Mouse (Mus musculus) MEL (cell line): Measurements from ENCODE around the gene Nosip. TPM values are rescaled to one million over a fixed set of nuclear protein-coding genes. Genes with fewer than 3 reads are reported as not detected.

Experiments used
- DNase-seq: peaks from one replicate; pipeline ENCODE4 v3.0.0; 2011; ENCODE audit warnings: low read depth, low spot score
- H3K27ac ChIP-seq: 2 replicates; pipeline ENCODE4 v1.5.1; 2012; ENCODE audit warnings: low read depth, mild to moderate bottlenecking, control low read depth, low read length, moderate library complexity; ENCODE audit not compliant: control insufficient read depth
- H3K27me3 ChIP-seq, 2 experiments: fragments of 150-350 bp in 1 of 2; sonication (generic) in 1 of 2; 2 replicates each; pipeline ENCODE4 v1.6.1; 2012; ENCODE audit warnings: low read length in 2 of 2, mild to moderate bottlenecking in 2 of 2, improper control_type of control experiment in 1 of 2, moderate library complexity in 1 of 2; ENCODE audit not compliant: insufficient read depth in 2 of 2, control insufficient read depth in 1 of 2
- H3K36me3 ChIP-seq, 2 experiments: 2 replicates each; pipeline ENCODE4 v1.6.1; 2012 to 2014; ENCODE audit warnings: low read length in 2 of 2, improper control_type of control experiment in 1 of 2, inconsistent platforms in 1 of 2, mild to moderate bottlenecking in 1 of 2; ENCODE audit not compliant: insufficient read depth in 2 of 2, control insufficient read depth in 1 of 2
- H3K4me1 ChIP-seq, 2 experiments: fragments of 150-350 bp in 1 of 2; sonication (generic) in 1 of 2; 2 replicates each; pipeline ENCODE4 v1.6.1; 2012; ENCODE audit warnings: low read length in 2 of 2, improper control_type of control experiment in 1 of 2, mild to moderate bottlenecking in 1 of 2; ENCODE audit not compliant: insufficient read depth in 2 of 2, control insufficient read depth in 1 of 2
- H3K4me3 ChIP-seq, 2 experiments: fragments of 150-350 bp in 1 of 2; sonication (generic) in 1 of 2; 2 replicates each; pipeline ENCODE4 v1.5.1; 2012; ENCODE audit warnings: low read depth in 2 of 2, low read length in 2 of 2, mild to moderate bottlenecking in 2 of 2, moderate library complexity in 2 of 2, control low read depth in 1 of 2, improper control_type of control experiment in 1 of 2; ENCODE audit not compliant: control insufficient read depth in 1 of 2, insufficient read depth in 1 of 2
- H3K79me2 ChIP-seq: 2 replicates; pipeline ENCODE4 v1.6.1; 2012; ENCODE audit warnings: mild to moderate bottlenecking, low read length, moderate library complexity; ENCODE audit not compliant: control insufficient read depth, poor library complexity, insufficient read depth
- H3K9ac ChIP-seq: 2 replicates; pipeline ENCODE4 v1.6.1; 2012; ENCODE audit warnings: low read depth, mild to moderate bottlenecking, control low read depth, low read length, moderate library complexity; ENCODE audit not compliant: control insufficient read depth, poor library complexity, severe bottlenecking
- H3K9me3 ChIP-seq: fragments of 150-350 bp; sonication (generic); replicated peaks from 2 replicates; pipeline ENCODE4 v1.6.1; 2012; ENCODE audit warnings: mild to moderate bottlenecking, low read length, improper control_type of control experiment, moderate library complexity; ENCODE audit not compliant: insufficient read depth
- CHD1 ChIP-seq: IDR thresholded peaks from 2 replicates; pipeline ENCODE4 v1.6.1; 2012; ENCODE audit warnings: low read depth, mild to moderate bottlenecking, inconsistent platforms, low read length, improper control_type of control experiment
- E2F4 ChIP-seq: IDR thresholded peaks from 2 replicates; pipeline ENCODE4 v1.6.1; 2011; ENCODE audit warnings: low read depth, low read length, improper control_type of control experiment, borderline replicate concordance
- ELF1 ChIP-seq: IDR thresholded peaks from 2 replicates; pipeline ENCODE4 v1.6.1; 2014; ENCODE audit warnings: low read depth, mild to moderate bottlenecking, inconsistent platforms, low read length, improper control_type of control experiment, moderate library complexity
- EP300 ChIP-seq, 2 experiments: IDR thresholded peaks; 2 replicates each; pipeline ENCODE4 v1.6.1; 2011; ENCODE audit warnings: improper control_type of control experiment in 2 of 2, low read length in 2 of 2, low read depth in 1 of 2, mild to moderate bottlenecking in 1 of 2
- JUND ChIP-seq: IDR thresholded peaks from 2 replicates; pipeline ENCODE4 v1.6.1; 2011; ENCODE audit warnings: low read depth, mild to moderate bottlenecking, improper control_type of control experiment, low read length
- MAFK ChIP-seq: IDR thresholded peaks from 2 replicates; pipeline ENCODE4 v1.6.1; 2011; ENCODE audit warnings: low read depth, mild to moderate bottlenecking, low read length, improper control_type of control experiment, borderline replicate concordance
- MXI1 ChIP-seq: IDR thresholded peaks from 2 replicates; pipeline ENCODE4 v1.6.1; 2011; ENCODE audit warnings: mild to moderate bottlenecking, low read depth, low read length, improper control_type of control experiment
- MYC ChIP-seq: IDR thresholded peaks from 2 replicates; pipeline ENCODE4 v1.6.1; 2011; ENCODE audit warnings: low read depth, mild to moderate bottlenecking, low read length, improper control_type of control experiment, moderate library complexity
- POLR2AphosphoS2 ChIP-seq: IDR thresholded peaks from 2 replicates; pipeline ENCODE4 v1.6.1; 2011; ENCODE audit warnings: low read length, improper control_type of control experiment
- POLR2AphosphoS5 ChIP-seq: IDR thresholded peaks from 2 replicates; pipeline ENCODE4 v1.6.1; 2012; ENCODE audit warnings: low read depth, borderline replicate concordance, mild to moderate bottlenecking, inconsistent platforms, low read length, moderate library complexity, mixed read lengths
- RAD21 ChIP-seq: IDR thresholded peaks from 2 replicates; pipeline ENCODE4 v1.6.1; 2011; ENCODE audit warnings: mild to moderate bottlenecking, low read depth, low read length, improper control_type of control experiment
- SIN3A ChIP-seq: IDR thresholded peaks from 2 replicates; pipeline ENCODE4 v1.6.1; 2012; ENCODE audit warnings: low read length, improper control_type of control experiment, inconsistent platforms
- TAL1 ChIP-seq: IDR thresholded peaks from 2 replicates; pipeline ENCODE4 v1.6.1; 2012; ENCODE audit warnings: mild to moderate bottlenecking, inconsistent platforms, low read length, moderate library complexity, mixed read lengths
- TCF12 ChIP-seq: IDR thresholded peaks from 2 replicates; pipeline ENCODE4 v1.6.1; 2014; ENCODE audit warnings: low read depth, mild to moderate bottlenecking, inconsistent platforms, low read length, improper control_type of control experiment, moderate library complexity
- USF2 ChIP-seq, 2 experiments: IDR thresholded peaks; 2 replicates each; pipeline ENCODE4 v1.6.1; 2011 to 2012; ENCODE audit warnings: improper control_type of control experiment in 2 of 2, low read length in 2 of 2, borderline replicate concordance in 1 of 2, inconsistent platforms in 1 of 2, low read depth in 1 of 2, mild to moderate bottlenecking in 1 of 2; ENCODE audit not compliant: insufficient read depth in 1 of 2
- ZC3H11A ChIP-seq: IDR thresholded peaks from 2 replicates; pipeline ENCODE4 v1.6.1; 2012; ENCODE audit warnings: low read depth, mild to moderate bottlenecking, inconsistent platforms, low read length, improper control_type of control experiment
- ZKSCAN1 ChIP-seq: IDR thresholded peaks from 2 replicates; pipeline ENCODE4 v1.6.1; 2012; ENCODE audit warnings: low read depth, mild to moderate bottlenecking, inconsistent platforms, low read length, improper control_type of control experiment, moderate library complexity
- ZMIZ1 ChIP-seq: IDR thresholded peaks from 2 replicates; pipeline ENCODE4 v1.6.1; 2012; ENCODE audit warnings: low read depth, mild to moderate bottlenecking, inconsistent platforms, low read length, improper control_type of control experiment, moderate library complexity
- ZNF384 ChIP-seq: IDR thresholded peaks from 2 replicates; pipeline ENCODE4 v1.6.1; 2012; ENCODE audit warnings: low read depth, mild to moderate bottlenecking, inconsistent platforms, low read length, improper control_type of control experiment
- polyA plus RNA-seq, 2 experiments: library from polyadenylated mRNA; stranded (reverse) in 1 of 2; unstranded in 1 of 2; fragments of >175 nt in 1 of 2; fragments of >200 nt in 1 of 2; gene quantifications; 2 replicates each; pipeline versions ENCODE4 v1.2.1 to v1.2.4; 2012; ENCODE audit warnings: low replicate concordance in 2 of 2, low read depth in 1 of 2; ENCODE audit not compliant: insufficient read length in 2 of 2, insufficient read depth in 1 of 2, missing spikeins in 1 of 2
- total RNA-seq: library from RNA; depleted of rRNA; stranded (reverse); fragments of 300-350 nt; gene quantifications from 2 replicates; pipeline ENCODE4 v1.2.3, GENCODE M21; 2012

Nosip gene
- total and polyA plus RNA-seq, 3 experiments: 50.7 to 78.9 TPM; not detected in 1

- no peaks in the 10 kb centered on the region; a peak in 1 of 4 replicates for H3K36me3 ChIP-seq
- no peak for DNase-seq
- H3K4me1 ChIP-seq: no peaks in the 10 kb centered on the region
- no peak overlapping the region for H3K27ac ChIP-seq
- TF ChIP-seq RAD21 (no peak), ZC3H11A (no peak), ZMIZ1 (no peak), E2F4 (no peak), POLR2AphosphoS2 (no peak), SIN3A (no peak), MYC (no peak), ZNF384 (no peak), ELF1 (no peak), JUND (no peak), POLR2AphosphoS5 (no peak), MAFK (no peak), EP300 (IDR thresholded peaks at IDR 0.05; ENCODE audit: low read depth in 1 of 2, low read length in 2 of 2) (no peak), USF2 (IDR thresholded peaks at IDR 0.05; ENCODE audit: borderline replicate concordance in 1 of 2, insufficient read depth in 1 of 2, low read depth in 1 of 2, low read length in 2 of 2) (no peak), CHD1 (no peak), MXI1 (no peak), TCF12 (no peak), TAL1 (no peak), ZKSCAN1 (no peak)
- H3K9me3 ChIP-seq: no peaks in the 10 kb centered on the region
- no peaks in the 10 kb centered on the region for H3K79me2 ChIP-seq
- H3K27me3 ChIP-seq: no peaks in the 10 kb centered on the region
- no peak overlapping the region for H3K9ac ChIP-seq
- H3K4me3 ChIP-seq: no peak overlapping the region
Observed at GRCm38 (mm10) chr7:45024281-45025248, 37.7 kb upstream of the Nosip start.
